In the genomic region with DNA sequence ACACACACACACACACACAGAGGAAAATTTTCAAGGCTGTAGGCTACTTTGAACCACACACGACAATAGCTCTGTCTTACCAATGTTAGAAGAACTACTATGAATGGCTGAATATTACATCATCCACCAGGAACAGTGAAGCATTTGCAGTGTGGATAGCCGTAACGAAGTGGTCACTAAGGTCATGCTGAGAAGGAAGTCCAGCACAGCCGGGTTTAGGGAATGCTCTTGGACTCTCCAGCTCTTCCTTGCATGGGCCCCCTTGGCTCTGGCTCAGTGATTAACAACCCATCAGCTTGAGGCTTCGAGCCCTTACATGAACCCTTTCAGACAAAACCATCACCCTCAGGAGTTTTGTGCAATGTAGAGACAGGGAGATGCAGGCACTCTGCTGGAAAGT, we compare ENCODE assay signal across 22 mouse cellular contexts.
DNase-seq lines count a peak whose midpoint lies in the region; ATAC-seq and TF ChIP-seq lines count a peak whose summit lies in the region.
"Had no signal": no experiment of that assay in that cellular context is flagged by ENCODE, and none has a peak within 500 bp of the region (broad histone marks: within the 10 kb centered on the region; RNA-seq: fewer than 3 reads in every experiment).

No protein-coding gene starts in this region.

- intact Hi-C loops in heart, postnatal 25 days (cut with DNase I): loop anchor here (10.0 kb wide), 2 partner anchors 705 to 765 kb away; no protein-coding TSS in a partner anchor

- no peak overlapping the region for H3K9ac ChIP-seq in heart, embryonic 11.5 days (ENCODE audit: low read depth, low read length)
- H3K9ac ChIP-seq in kidney, embryonic 14.5 days (ENCODE audit: low read depth, low read length): no peak overlapping the region
- no peak overlapping the region for H3K9ac ChIP-seq in lung, postnatal 0 days (replicated peaks; ENCODE audit: low read depth)
- H3K9ac ChIP-seq: forebrain, postnatal 0 days; hindbrain, embryonic 13.5 days; liver, embryonic 15.5 days had no signal

- WGBS in heart, embryonic 11.5 days (ENCODE audit: insufficient replicate concordance): 46% methylated on average over 5 of the region's 5 CpGs
- 16% methylated on average over 5 of the region's 5 CpGs for WGBS in kidney, embryonic 14.5 days
- WGBS in lung, postnatal 0 days: 45% methylated on average over 5 of the region's 5 CpGs

- no peak for ATAC-seq in heart, embryonic 11.5 days (replicated peaks; ENCODE audit: insufficient number of reproducible peaks, low FRiP score, low TSS enrichment)
- 0 out of 2 replicates have a peak, but pooled peaks have one; percentile 51 for ATAC-seq in kidney, embryonic 14.5 days (ENCODE audit: low FRiP score, low TSS enrichment)
- 0 out of 2 replicates have a peak, but pooled peaks have one; percentile 15 for ATAC-seq in lung, postnatal 0 days
- no peak for ATAC-seq in megakaryocyte progenitor cell, adult 5-6 weeks (replicated peaks; ENCODE audit: poor library complexity)
- ATAC-seq: forebrain, postnatal 0 days; inflammation-experienced regulatory T-cells, adult 6 months had no signal

- H3K27ac ChIP-seq in heart, embryonic 11.5 days (ENCODE audit: low read depth, low read length): 0 out of 2 replicates have a peak overlapping the region, but pooled peaks have one; percentile 5
- peak overlapping the region; percentile 43; the same call in 1 of the 2 replicates for H3K27ac ChIP-seq in kidney, embryonic 14.5 days (ENCODE audit: low read depth, low read length)
- H3K27ac ChIP-seq in lung, postnatal 0 days (ENCODE audit: low read length): no peak overlapping the region
- H3K27ac ChIP-seq: hindbrain, embryonic 13.5 days; left cerebral cortex, adult 2 months; liver, embryonic 15.5 days had no signal

- TF ChIP-seq CTCF in lung, postnatal 0 days (IDR thresholded peaks at IDR 0.05): no peak

- no peak for TF ChIP-seq EP300 in lung, postnatal 0 days (IDR thresholded peaks at IDR 0.05)

- H3K4me1 ChIP-seq in heart, embryonic 11.5 days (ENCODE audit: control insufficient read depth, insufficient read depth, low read length): peaks cover 18% of the 10 kb centered on the region
- H3K4me1 ChIP-seq in kidney, embryonic 14.5 days (ENCODE audit: control insufficient read depth, insufficient read depth, low read length): peaks cover 24% of the 10 kb centered on the region
- peaks cover 9% of the 10 kb centered on the region; the same call in 1 of the 2 replicates for H3K4me1 ChIP-seq in lung, postnatal 0 days (ENCODE audit: insufficient read depth, low read depth, low read length)
- H3K4me1 ChIP-seq: liver, embryonic 15.5 days had no signal

- H3K4me2 ChIP-seq in heart, embryonic 11.5 days: no peak overlapping the region
- no peak overlapping the region for H3K4me2 ChIP-seq in kidney, embryonic 14.5 days (replicated peaks; ENCODE audit: low read depth, low read length)
- no peak overlapping the region for H3K4me2 ChIP-seq in lung, postnatal 0 days (replicated peaks; ENCODE audit: low read depth, low read length)
- H3K4me2 ChIP-seq: hindbrain, embryonic 13.5 days; liver, embryonic 15.5 days had no signal

- H3K36me3 ChIP-seq in heart, embryonic 11.5 days (ENCODE audit: control insufficient read depth, insufficient read depth, low read length): no peaks in the 10 kb centered on the region
- H3K36me3 ChIP-seq in kidney, embryonic 14.5 days (ENCODE audit: control insufficient read depth, insufficient read depth, low read length): no peaks in the 10 kb centered on the region
- no peaks in the 10 kb centered on the region for H3K36me3 ChIP-seq in lung, postnatal 0 days (ENCODE audit: insufficient read depth, low read length)
- H3K36me3 ChIP-seq: G1E; hindbrain, embryonic 13.5 days; liver, embryonic 15.5 days had no signal

- H3K27me3 ChIP-seq in heart, embryonic 11.5 days (ENCODE audit: control insufficient read depth, insufficient read depth, low read length): no peaks in the 10 kb centered on the region
- H3K27me3 ChIP-seq in kidney, embryonic 14.5 days (ENCODE audit: control insufficient read depth, insufficient read depth, low read length): no peaks in the 10 kb centered on the region
- no peaks in the 10 kb centered on the region for H3K27me3 ChIP-seq in lung, postnatal 0 days (replicated peaks; ENCODE audit: insufficient read depth, low read length)
- H3K27me3 ChIP-seq: CH12.LX; hindbrain, embryonic 13.5 days; liver, embryonic 15.5 days had no signal

- H3K9me3 ChIP-seq in heart, embryonic 11.5 days (replicated peaks; ENCODE audit: control insufficient read depth, low read length): no peaks in the 10 kb centered on the region
- H3K9me3 ChIP-seq in kidney, embryonic 14.5 days (ENCODE audit: control insufficient read depth, low read length): no peaks in the 10 kb centered on the region
- no peaks in the 10 kb centered on the region for H3K9me3 ChIP-seq in lung, postnatal 0 days (ENCODE audit: low read length)
- H3K9me3 ChIP-seq: hindbrain, embryonic 13.5 days; liver, embryonic 15.5 days had no signal

- no peak overlapping the region for H3K4me3 ChIP-seq in heart, embryonic 11.5 days (ENCODE audit: low read depth, low read length)
- H3K4me3 ChIP-seq in kidney, embryonic 14.5 days (ENCODE audit: low read length): no peak overlapping the region
- H3K4me3 ChIP-seq in lung, postnatal 0 days (ENCODE audit: low read depth, low read length): no peak overlapping the region
- H3K4me3 ChIP-seq: hindbrain, embryonic 13.5 days; left cerebral cortex, adult 2 months; liver, embryonic 15.5 days had no signal

- DNase-seq in heart, postnatal 25 days (ENCODE audit: low spot score): no peak
- DNase-seq in kidney, postnatal 36 days: no peak
- DNase-seq in lung, postnatal 0 days (ENCODE audit: low spot score): peak; percentile 13
- no peak for DNase-seq in lung, adult 18-20 months
- DNase-seq: adrenal gland, adult 2 months; B cell, adult 2 months; cerebellum, adult 11-12 months; forebrain, postnatal 0 days; gastrocnemius, postnatal 14 days; kidney, adult 18-20 months; left cerebral cortex, postnatal 4 days; liver; midbrain, embryonic 14.5 days had no signal

Comparison
In these comparisons a context has a peak if more than half of its experiments do, and no peak if none do; other contexts are left out.
1. ATAC-seq: peak in kidney, embryonic 14.5 days (single experiment) and lung, postnatal 0 days (single experiment); none in heart, embryonic 11.5 days (single experiment) and megakaryocyte progenitor cell, adult 5-6 weeks (single experiment).